Mouse (Mus musculus) kidney, adult 2 months (tissue): ENCODE results near the gene Mtfr1l. TPM values are rescaled to one million over a fixed set of nuclear protein-coding genes. Genes with fewer than 3 reads are reported as not detected.
A peak's percentile ranks its signal among the peaks of the same experiment; 100 is the strongest.

Experiments
- DNase-seq: peaks from one replicate; pipeline ENCODE4 v3.0.0; 2021
- H3K27ac ChIP-seq: fragments of 200-500 bp; 2 replicates; pipeline ENCODE4 v1.5.1; 2012; ENCODE audit warnings: low read depth, low read length, control low read depth, inconsistent platforms; ENCODE audit not compliant: insufficient read depth
- H3K27me3 ChIP-seq: fragments of 200-500 bp; replicated peaks from 2 replicates; pipeline ENCODE4 v1.6.1; 2012; ENCODE audit warnings: mild to moderate bottlenecking, moderate library complexity, low read length, inconsistent platforms; ENCODE audit not compliant: control insufficient read depth, insufficient read depth
- H3K36me3 ChIP-seq: fragments of 200-500 bp; 2 replicates; pipeline ENCODE4 v1.6.1; 2012; ENCODE audit warnings: mild to moderate bottlenecking, moderate library complexity, low read length, inconsistent platforms; ENCODE audit not compliant: control insufficient read depth, insufficient read depth
- H3K4me1 ChIP-seq: fragments of 200-500 bp; 2 replicates; pipeline ENCODE4 v1.6.1; 2011; ENCODE audit warnings: low read length; ENCODE audit not compliant: control insufficient read depth, insufficient read depth
- H3K4me3 ChIP-seq: fragments of 200-500 bp; 2 replicates; pipeline ENCODE4 v1.5.1; 2011; ENCODE audit warnings: mild to moderate bottlenecking, low read depth, low read length, control low read depth; ENCODE audit not compliant: insufficient read depth
- CTCF ChIP-seq: fragments of 200-500 bp; conservative IDR thresholded peaks from 2 replicates; pipeline ENCODE4 v1.5.1; 2011; ENCODE audit warnings: low read depth, mild to moderate bottlenecking, control low read depth, low read length, moderate library complexity, mixed read lengths; ENCODE audit not compliant: insufficient read depth, insufficient read length
- POLR2A ChIP-seq: fragments of 200-500 bp; IDR thresholded peaks from one replicate; pipeline ENCODE4 v1.6.1; 2011; ENCODE audit warnings: low read depth, low read length, control low read depth
- WGBS: fragments of 180-500 bp; shearing (Covaris S2); methylation state at CpG from one replicate; pipeline ENCODE4 v1.1.7; 2018; 5-methylcytosine and 5-hydroxymethylcytosine counted together
- polyA plus RNA-seq: library from polyadenylated mRNA; depleted of rRNA; stranded (reverse); fragments of >200 nt; gene quantifications from 2 replicates; pipeline ENCODE4 v1.2.3, GENCODE M21; 2012

Mtfr1l gene
- polyA plus RNA-seq, 1 experiment, result 133 TPM

DNA sequence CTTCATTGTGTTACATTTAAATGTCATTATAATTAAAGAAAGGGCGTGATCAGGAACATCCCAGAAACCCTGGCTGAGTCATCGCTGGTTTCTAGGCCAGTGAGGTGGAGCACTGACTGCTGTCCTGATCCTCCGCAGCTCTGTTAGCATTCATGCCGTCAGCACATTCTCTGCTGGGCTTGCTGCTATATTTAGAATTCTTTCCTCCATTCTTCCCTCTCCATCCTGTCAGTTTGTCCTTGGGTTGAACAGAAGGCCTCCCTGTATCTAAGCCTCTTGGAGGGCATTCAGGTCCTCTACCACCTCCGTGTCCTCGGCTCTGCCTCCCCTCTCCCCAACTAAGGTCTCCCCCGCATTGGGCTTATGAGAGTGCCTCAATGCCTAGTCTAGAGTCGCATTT, 18.2 kb downstream of the Mtfr1l start:
- no peak overlapping the region for H3K4me3 ChIP-seq
- 41% methylated on average over 8 of the region's 8 CpGs for WGBS
- peak; percentile 58 for DNase-seq
- peaks cover 5% of the 10 kb centered on the region; the same call in 1 of the 2 replicates for H3K4me1 ChIP-seq
- no peak overlapping the region for H3K27ac ChIP-seq
- TF ChIP-seq POLR2A, result no peak
- TF ChIP-seq CTCF, result no peak
- no peaks in the 10 kb centered on the region for H3K36me3 ChIP-seq
- no peaks in the 10 kb centered on the region for H3K27me3 ChIP-seq

DNA sequence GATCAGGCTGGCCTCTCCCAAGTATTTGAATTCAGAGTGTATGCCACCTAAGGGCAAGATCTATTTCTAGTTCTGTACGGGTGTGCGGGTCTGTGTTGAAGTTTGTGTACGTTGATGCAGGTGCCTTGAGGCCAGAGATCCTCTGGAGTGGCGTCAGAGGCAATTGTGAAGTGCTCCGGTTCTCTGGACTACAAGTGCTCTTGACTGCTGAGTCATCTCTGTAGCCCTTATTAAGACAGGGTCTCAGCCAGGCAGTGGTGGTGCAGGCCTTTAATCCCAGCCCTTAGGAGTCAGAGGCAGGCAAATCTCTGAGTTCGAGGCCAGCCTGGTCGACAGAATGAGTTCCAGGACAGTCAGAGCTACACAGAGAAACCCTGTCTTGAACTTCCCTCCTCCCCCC, 19.6 kb downstream of the Mtfr1l start:
- Histone ChIP-seq H3K36me3 (no peaks in the 10 kb centered on the region), H3K4me3 (no peak overlapping the region), H3K27ac (no peak overlapping the region), H3K27me3 (no peaks in the 10 kb centered on the region), H3K4me1 (peaks cover 8% of the 10 kb centered on the region; the same call in 1 of the 2 replicates)
- no peak for TF ChIP-seq CTCF
- no peak for TF ChIP-seq POLR2A
- no peak for DNase-seq
- WGBS, result 89% methylated on average over 7 of the region's 7 CpGs

DNA sequence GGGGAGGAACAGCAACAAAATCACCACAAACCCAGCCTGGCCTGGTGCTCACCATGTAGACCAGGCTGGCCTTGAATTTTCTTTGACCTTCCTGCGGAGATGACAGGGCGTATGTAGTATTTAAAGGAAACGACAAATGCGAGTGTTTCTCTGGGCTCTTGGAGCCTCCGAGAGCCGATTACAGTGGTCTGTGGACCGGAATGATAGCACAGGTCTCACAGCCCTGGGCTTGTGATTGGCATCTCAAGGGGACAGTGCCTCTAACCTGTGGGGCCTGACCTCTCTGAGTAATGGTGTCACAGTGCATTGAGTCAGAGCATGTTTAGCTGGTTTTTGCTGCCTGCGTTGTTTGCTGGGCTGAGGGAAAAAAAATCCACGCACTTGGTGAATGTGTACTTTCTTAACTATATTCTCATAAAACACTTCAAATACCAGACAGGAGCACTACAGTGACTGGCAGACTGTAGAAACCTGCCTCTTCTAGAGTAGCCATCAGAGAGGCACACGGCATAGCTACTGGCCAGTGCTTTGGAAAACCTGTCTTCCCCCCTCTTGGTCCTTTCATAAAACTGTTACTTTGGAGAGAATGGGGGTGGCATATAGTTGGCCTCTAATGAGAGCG, 20.8 kb downstream of the Mtfr1l start:
- 85% methylated on average over 11 of the region's 11 CpGs for WGBS
- H3K4me3 ChIP-seq, result no peak overlapping the region
- H3K36me3 ChIP-seq, result no peaks in the 10 kb centered on the region
- H3K4me1 ChIP-seq, result peaks cover 8% of the 10 kb centered on the region; the same call in 1 of the 2 replicates
- H3K27ac ChIP-seq, result no peak overlapping the region
- DNase-seq, result no peak
- TF ChIP-seq POLR2A (no peak), CTCF (no peak)
- H3K27me3 ChIP-seq, result no peaks in the 10 kb centered on the region

DNA sequence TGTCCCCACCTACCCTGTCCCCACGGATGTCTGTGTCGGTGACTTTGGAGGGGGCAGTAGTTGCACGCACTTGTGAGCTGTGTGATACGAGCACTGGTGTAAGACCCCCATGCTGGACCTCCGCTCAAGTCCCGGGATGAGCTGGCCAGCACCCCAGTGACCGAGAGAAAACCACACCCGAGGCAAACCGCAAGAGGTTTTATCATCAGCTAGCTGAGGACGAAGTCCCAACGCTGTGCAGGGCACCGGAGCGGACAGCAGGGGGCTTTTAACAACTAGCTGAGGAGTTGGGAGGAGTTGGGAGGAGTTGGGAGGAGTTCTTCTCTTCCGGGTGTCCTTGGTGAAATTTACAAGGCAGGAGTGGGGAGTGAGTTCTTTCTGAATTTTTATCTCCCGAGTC, 22.4 kb downstream of the Mtfr1l start:
- 7% methylated on average over 15 of the region's 15 CpGs for WGBS
- Histone ChIP-seq H3K4me1 (peaks cover 8% of the 10 kb centered on the region; the same call in 1 of the 2 replicates), H3K36me3 (no peaks in the 10 kb centered on the region; the same call in 1 of the 2 replicates), H3K4me3 (no peak overlapping the region), H3K27ac (no peak overlapping the region), H3K27me3 (no peaks in the 10 kb centered on the region)
- no peak for TF ChIP-seq POLR2A
- TF ChIP-seq CTCF, result peak; percentile 55
- DNase-seq, result peak; percentile 83

DNA sequence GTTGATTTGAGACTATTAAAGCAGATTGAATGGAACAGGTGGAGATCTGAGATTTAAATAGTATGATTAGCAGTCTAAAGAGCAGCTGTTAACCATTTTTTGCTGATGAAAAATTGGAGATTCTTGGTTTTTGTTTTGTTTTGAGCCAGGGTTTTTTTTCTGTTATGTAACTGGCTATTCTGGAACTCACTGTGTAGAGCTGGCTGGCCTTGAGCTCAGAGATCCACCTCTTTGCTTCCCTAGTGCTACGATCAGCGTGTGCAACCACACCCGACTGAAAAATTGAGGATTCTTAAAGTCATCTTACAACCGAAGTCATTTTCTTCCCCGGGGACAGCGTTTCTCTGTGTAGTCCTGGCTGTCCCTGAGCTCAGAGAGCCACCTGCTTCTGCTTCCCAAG, 23.5 kb downstream of the Mtfr1l start:
- H3K27me3 ChIP-seq, result no peaks in the 10 kb centered on the region
- no peaks in the 10 kb centered on the region; the same call in 1 of the 2 replicates for H3K36me3 ChIP-seq
- TF ChIP-seq POLR2A (no peak), CTCF (no peak)
- H3K4me3 ChIP-seq, result no peak overlapping the region
- DNase-seq, result no peak
- WGBS, result 58% methylated on average over 6 of the region's 6 CpGs
- peaks cover 6% of the 10 kb centered on the region; the same call in 1 of the 2 replicates for H3K4me1 ChIP-seq
- H3K27ac ChIP-seq, result no peak overlapping the region

DNA sequence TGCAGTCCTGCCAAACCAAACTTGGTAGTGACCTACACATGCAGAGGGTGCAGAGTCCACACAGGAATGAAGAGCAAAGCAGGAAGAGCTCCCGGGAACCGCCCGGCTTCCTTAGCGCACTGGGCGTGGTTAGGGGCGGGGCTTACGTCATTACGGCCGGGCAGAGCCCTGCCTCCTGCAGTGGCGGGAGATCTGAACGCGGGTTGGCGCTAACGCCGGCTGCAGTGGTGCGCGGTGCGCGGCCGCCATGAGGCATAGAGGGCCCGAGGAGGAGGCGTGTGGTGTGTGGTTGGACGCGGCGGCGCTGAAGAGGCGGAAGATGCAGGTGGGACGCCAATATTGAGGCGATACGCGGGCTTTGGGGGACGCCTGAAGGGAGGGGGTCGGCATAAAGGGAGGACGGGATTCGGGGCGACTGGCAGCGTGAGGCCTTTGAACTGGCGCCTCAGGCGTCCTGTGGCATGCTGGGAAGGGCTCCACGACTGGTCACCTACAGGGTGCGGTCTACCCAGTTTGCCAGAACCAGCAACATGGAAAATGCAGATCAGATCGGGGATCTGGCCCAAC, 24.3 kb downstream of the Mtfr1l start, which contains the start of gene Aunip:
TSS of gene Aunip (plus strand) at position 155 of the 567 bp plus-strand sequence.
- Histone ChIP-seq H3K4me3 (peak within 1 kb of the TSS; percentile 47), H3K4me1 (peaks cover 6% of the 10 kb centered on the region; the same call in 1 of the 2 replicates), H3K36me3 (no peaks in the 10 kb centered on the region; the same call in 1 of the 2 replicates), H3K27me3 (no peaks in the 10 kb centered on the region), H3K27ac (no peak within 1 kb of the TSS)
- no peak for TF ChIP-seq POLR2A
- no peak for TF ChIP-seq CTCF
- WGBS, result under 1% methylated on average over 42 of the region's 42 CpGs
- peak; percentile 94 for DNase-seq

DNA sequence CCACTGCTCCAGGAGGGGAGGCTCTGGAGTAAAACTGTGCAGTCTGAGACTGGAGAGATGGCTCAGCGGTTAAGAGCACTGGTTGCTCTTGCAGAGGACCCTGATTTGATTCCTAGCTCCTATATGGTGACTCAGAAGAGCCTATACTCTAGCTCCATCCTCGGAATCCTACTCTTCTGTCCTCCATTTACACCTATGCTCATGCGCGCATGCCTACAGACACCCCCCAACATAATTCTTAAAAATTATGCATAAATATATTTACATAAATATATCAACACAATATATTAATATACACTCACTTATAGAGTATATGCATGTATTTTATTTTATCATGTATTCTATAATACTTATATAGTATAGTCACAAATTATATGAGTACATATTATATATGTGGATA, 24.8 kb downstream of the Mtfr1l start:
- Histone ChIP-seq H3K4me3 (no peak overlapping the region), H3K27ac (no peak overlapping the region), H3K4me1 (peaks cover 6% of the 10 kb centered on the region; the same call in 1 of the 2 replicates), H3K27me3 (no peaks in the 10 kb centered on the region), H3K36me3 (no peaks in the 10 kb centered on the region; the same call in 1 of the 2 replicates)
- WGBS, result 86% methylated on average over 4 of the region's 4 CpGs
- TF ChIP-seq POLR2A (no peak), CTCF (no peak)
- DNase-seq, result no peak
